Mouse (Mus musculus): ENCODE measurements at regions not wholly inside any gene's neighbourhood (a gene's known extent, or its start where the extent isn't known, plus 50 kb on each side); places are given as distances from the start of the nearest gene placed in this dataset.

DNA sequence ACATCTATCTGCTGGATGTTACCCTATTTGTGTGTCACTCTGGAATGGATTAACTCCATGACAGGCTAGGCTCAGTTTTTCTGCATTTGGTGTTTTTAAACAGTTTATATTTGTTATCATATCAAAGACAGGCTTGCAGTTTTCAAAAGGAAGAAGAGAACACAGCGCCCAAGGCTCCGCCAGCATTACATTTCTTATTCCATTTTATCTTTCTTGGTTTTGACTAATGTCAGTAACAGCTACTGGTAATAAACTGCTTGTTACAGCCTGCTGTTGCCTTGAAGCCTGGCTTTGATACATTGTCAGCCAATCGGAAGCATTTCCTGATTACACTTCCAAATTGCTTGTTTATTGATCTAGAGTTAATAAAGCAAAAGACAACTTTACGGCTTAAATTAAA lies 219.4 kb upstream of the Mdfic start:
- Histone ChIP-seq H3K9ac (ENCODE audit: low read depth, low read length) (no peak overlapping the region), H3K27me3 (ENCODE audit: control insufficient read depth, insufficient read depth, low read depth, low read length) (no peaks in the 10 kb centered on the region), H3K4me2 (ENCODE audit: low read length) (no peak overlapping the region), H3K9me3 (replicated peaks; ENCODE audit: control insufficient read depth, low read length, poor library complexity, severe bottlenecking) (no peaks in the 10 kb centered on the region), H3K36me3 (ENCODE audit: control insufficient read depth, insufficient read depth, low read length) (no peaks in the 10 kb centered on the region), H3K4me3 (ENCODE audit: low read depth, low read length) (no peak overlapping the region), H3K27ac (ENCODE audit: low read length) (no peak overlapping the region), H3K4me1 (ENCODE audit: control insufficient read depth, insufficient read depth, low read length) (0 out of 2 replicates have a peak, but pooled peaks cover 2% of the 10 kb centered on the region)
- peak; percentile 85 for ATAC-seq
- 50% methylated on average over 4 of the region's 4 CpGs for WGBS

- Histone ChIP-seq H3K4me1 (ENCODE audit: control insufficient read depth, insufficient read depth, low read length) (no peaks in the 10 kb centered on the region), H3K4me3 (ENCODE audit: low read depth, low read length) (no peak overlapping the region)
These were observed 211.1 kb upstream of the Mdfic start for GRCm38 (mm10) chr6:15509314-15509713.

DNA sequence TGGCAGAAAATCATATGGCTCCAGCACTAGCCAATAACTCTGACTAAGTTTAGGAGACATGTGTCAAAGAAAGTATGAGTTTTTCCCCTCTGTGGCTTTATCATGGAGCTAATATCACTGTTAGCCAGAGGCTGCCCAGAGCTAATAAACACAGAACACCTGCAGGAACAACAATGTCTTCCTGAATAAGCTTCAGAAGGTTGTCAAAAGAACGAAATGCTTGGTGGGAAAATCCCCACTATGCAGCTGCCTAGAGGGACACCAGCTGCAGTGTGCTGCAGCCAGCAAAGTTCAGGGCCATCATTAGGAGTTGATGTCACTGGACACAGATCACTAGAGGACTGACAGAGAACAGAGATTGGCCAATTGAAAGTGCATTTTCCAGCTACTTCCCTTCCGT lies 183.2 kb upstream of the Mdfic start:
- Histone ChIP-seq H3K27ac (ENCODE audit: low read length) (no peak overlapping the region), H3K27me3 (ENCODE audit: control insufficient read depth, insufficient read depth, low read depth, low read length) (no peaks in the 10 kb centered on the region), H3K36me3 (ENCODE audit: control insufficient read depth, insufficient read depth, low read length) (no peaks in the 10 kb centered on the region), H3K4me2 (ENCODE audit: low read length) (no peak overlapping the region), H3K4me3 (ENCODE audit: low read depth, low read length) (no peak overlapping the region), H3K9ac (ENCODE audit: low read depth, low read length) (no peak overlapping the region), H3K9me3 (replicated peaks; ENCODE audit: control insufficient read depth, low read length, poor library complexity, severe bottlenecking) (no peaks in the 10 kb centered on the region), H3K4me1 (ENCODE audit: control insufficient read depth, insufficient read depth, low read length) (no peaks in the 10 kb centered on the region)
- ATAC-seq = no peak
- 73% methylated on average over 2 of the region's 2 CpGs for WGBS

More at GRCm38 (mm10) chr6:15509314-15509713, 211.1 kb upstream of the Mdfic start:
- Histone ChIP-seq H3K36me3 (ENCODE audit: control insufficient read depth, insufficient read depth, low read length) (no peaks in the 10 kb centered on the region), H3K27me3 (ENCODE audit: control insufficient read depth, insufficient read depth, low read depth, low read length) (no peaks in the 10 kb centered on the region), H3K9me3 (replicated peaks; ENCODE audit: control insufficient read depth, low read length, poor library complexity, severe bottlenecking) (peaks cover 2% of the 10 kb centered on the region; the same call in 1 of the 2 replicates), H3K27ac (ENCODE audit: low read length) (no peak overlapping the region), H3K4me2 (ENCODE audit: low read length) (no peak overlapping the region), H3K9ac (ENCODE audit: low read depth, low read length) (no peak overlapping the region)
- no peak for ATAC-seq
- WGBS = 76% methylated on average over 2 of the region's 2 CpGs

DNA sequence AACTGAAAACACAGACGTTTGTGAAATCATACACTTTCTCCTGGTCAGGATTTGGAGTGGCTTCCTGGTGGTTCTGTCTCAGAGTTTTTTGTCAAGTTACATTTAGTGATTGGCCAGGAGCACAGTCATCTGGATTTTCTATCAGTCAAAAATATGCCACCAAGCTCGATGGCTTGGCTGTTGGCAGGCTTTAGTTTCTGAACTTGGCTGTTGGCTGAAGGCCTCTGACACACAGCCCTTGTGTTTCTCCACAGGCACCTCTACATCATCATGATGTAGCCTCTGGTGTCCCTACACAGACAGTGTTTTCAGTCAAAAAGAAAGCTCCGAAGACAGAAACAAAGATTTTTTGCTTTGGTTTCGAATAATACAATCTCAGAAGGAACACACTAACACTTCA lies 178.5 kb upstream of the Mdfic start:
- Histone ChIP-seq H3K4me1 (ENCODE audit: control insufficient read depth, insufficient read depth, low read length) (no peaks in the 10 kb centered on the region), H3K27me3 (ENCODE audit: control insufficient read depth, insufficient read depth, low read depth, low read length) (no peaks in the 10 kb centered on the region), H3K36me3 (ENCODE audit: control insufficient read depth, insufficient read depth, low read length) (no peaks in the 10 kb centered on the region), H3K9me3 (replicated peaks; ENCODE audit: control insufficient read depth, low read length, poor library complexity, severe bottlenecking) (no peaks in the 10 kb centered on the region), H3K27ac (ENCODE audit: low read length) (no peak overlapping the region), H3K4me3 (ENCODE audit: low read depth, low read length) (no peak overlapping the region), H3K9ac (ENCODE audit: low read depth, low read length) (no peak overlapping the region), H3K4me2 (ENCODE audit: low read length) (no peak overlapping the region)
- 88% methylated on average over 4 of the region's 4 CpGs for whole genome bisulfite sequencing
- ATAC-seq = no peak

- no peaks in the 10 kb centered on the region for H3K9me3 ChIP-seq (replicated peaks; ENCODE audit: control insufficient read depth, low read length, poor library complexity, severe bottlenecking)
- no peak overlapping the region for H3K4me2 ChIP-seq (ENCODE audit: low read length)
- H3K36me3 ChIP-seq (ENCODE audit: control insufficient read depth, insufficient read depth, low read length) = no peaks in the 10 kb centered on the region
- WGBS = 91% methylated on average over 14 of the region's 14 CpGs
- H3K4me3 ChIP-seq (ENCODE audit: low read depth, low read length) = no peak overlapping the region
- no peaks in the 10 kb centered on the region for H3K4me1 ChIP-seq (ENCODE audit: control insufficient read depth, insufficient read depth, low read length)
- no peak overlapping the region for H3K27ac ChIP-seq (ENCODE audit: low read length)
- no peaks in the 10 kb centered on the region for H3K27me3 ChIP-seq (ENCODE audit: control insufficient read depth, insufficient read depth, low read depth, low read length)
- no peak overlapping the region for H3K9ac ChIP-seq (ENCODE audit: low read depth, low read length)
- ATAC-seq = no peak
These were observed 176.9 kb upstream of the Mdfic start for GRCm38 (mm10) chr6:15543516-15544080.

- WGBS = 82% methylated on average over 2 of the region's 2 CpGs
- Histone ChIP-seq H3K27me3 (ENCODE audit: control insufficient read depth, insufficient read depth, low read depth, low read length) (no peaks in the 10 kb centered on the region), H3K4me3 (ENCODE audit: low read depth, low read length) (no peak overlapping the region), H3K4me1 (ENCODE audit: control insufficient read depth, insufficient read depth, low read length) (no peaks in the 10 kb centered on the region), H3K9me3 (replicated peaks; ENCODE audit: control insufficient read depth, low read length, poor library complexity, severe bottlenecking) (no peaks in the 10 kb centered on the region), H3K4me2 (ENCODE audit: low read length) (no peak overlapping the region), H3K27ac (ENCODE audit: low read length) (no peak overlapping the region), H3K36me3 (ENCODE audit: control insufficient read depth, insufficient read depth, low read length) (no peaks in the 10 kb centered on the region), H3K9ac (ENCODE audit: low read depth, low read length) (no peak overlapping the region)
- ATAC-seq = no peak
These were observed 171.6 kb upstream of the Mdfic start for GRCm38 (mm10) chr6:15548833-15549232.

GRCm38 (mm10) chr6:15592780-15593179 lies 127.7 kb upstream of the Mdfic start:
- no peak for ATAC-seq
- H3K4me1 ChIP-seq (ENCODE audit: control insufficient read depth, insufficient read depth, low read length) = no peaks in the 10 kb centered on the region

GRCm38 (mm10) chr6:15597226-15597983 lies 123.1 kb upstream of the Mdfic start:
- Histone ChIP-seq H3K4me3 (ENCODE audit: low read depth, low read length) (no peak overlapping the region), H3K9ac (ENCODE audit: low read depth, low read length) (no peak overlapping the region), H3K27me3 (ENCODE audit: control insufficient read depth, insufficient read depth, low read depth, low read length) (no peaks in the 10 kb centered on the region), H3K4me2 (ENCODE audit: low read length) (no peak overlapping the region), H3K9me3 (replicated peaks; ENCODE audit: control insufficient read depth, low read length, poor library complexity, severe bottlenecking) (no peaks in the 10 kb centered on the region), H3K27ac (ENCODE audit: low read length) (no peak overlapping the region), H3K36me3 (ENCODE audit: control insufficient read depth, insufficient read depth, low read length) (no peaks in the 10 kb centered on the region), H3K4me1 (ENCODE audit: control insufficient read depth, insufficient read depth, low read length) (no peaks in the 10 kb centered on the region)
- 85% methylated on average over 4 of the region's 4 CpGs for WGBS
- ATAC-seq = no peak

More at GRCm38 (mm10) chr6:15592780-15593179, 127.7 kb upstream of the Mdfic start:
- no peaks in the 10 kb centered on the region for H3K27me3 ChIP-seq (ENCODE audit: control insufficient read depth, insufficient read depth, low read depth, low read length)
- no peak overlapping the region for H3K4me3 ChIP-seq (ENCODE audit: low read depth, low read length)
- 55% methylated on average over 1 of the region's 1 CpGs for WGBS
- no peaks in the 10 kb centered on the region for H3K36me3 ChIP-seq (ENCODE audit: control insufficient read depth, insufficient read depth, low read length)
- H3K4me2 ChIP-seq (ENCODE audit: low read length) = no peak overlapping the region
- H3K9me3 ChIP-seq (replicated peaks; ENCODE audit: control insufficient read depth, low read length, poor library complexity, severe bottlenecking) = no peaks in the 10 kb centered on the region
- no peak overlapping the region for H3K9ac ChIP-seq (ENCODE audit: low read depth, low read length)
- H3K27ac ChIP-seq (ENCODE audit: low read length) = no peak overlapping the region

- Histone ChIP-seq H3K4me2 (ENCODE audit: low read length) (no peak overlapping the region), H3K36me3 (ENCODE audit: control insufficient read depth, insufficient read depth, low read length) (no peaks in the 10 kb centered on the region), H3K9me3 (replicated peaks; ENCODE audit: control insufficient read depth, low read length, poor library complexity, severe bottlenecking) (no peaks in the 10 kb centered on the region), H3K4me3 (ENCODE audit: low read depth, low read length) (no peak overlapping the region), H3K27me3 (ENCODE audit: control insufficient read depth, insufficient read depth, low read depth, low read length) (no peaks in the 10 kb centered on the region), H3K9ac (ENCODE audit: low read depth, low read length) (no peak overlapping the region), H3K27ac (ENCODE audit: low read length) (no peak overlapping the region), H3K4me1 (ENCODE audit: control insufficient read depth, insufficient read depth, low read length) (no peaks in the 10 kb centered on the region)
- 0 out of 2 replicates have a peak, but pooled peaks have one; percentile 17 for ATAC-seq
These were observed 110.3 kb upstream of the Mdfic start for GRCm38 (mm10) chr6:15610208-15610607.

Measured in midbrain, embryonic 16.5 days (tissue).